In the genomic region with DNA sequence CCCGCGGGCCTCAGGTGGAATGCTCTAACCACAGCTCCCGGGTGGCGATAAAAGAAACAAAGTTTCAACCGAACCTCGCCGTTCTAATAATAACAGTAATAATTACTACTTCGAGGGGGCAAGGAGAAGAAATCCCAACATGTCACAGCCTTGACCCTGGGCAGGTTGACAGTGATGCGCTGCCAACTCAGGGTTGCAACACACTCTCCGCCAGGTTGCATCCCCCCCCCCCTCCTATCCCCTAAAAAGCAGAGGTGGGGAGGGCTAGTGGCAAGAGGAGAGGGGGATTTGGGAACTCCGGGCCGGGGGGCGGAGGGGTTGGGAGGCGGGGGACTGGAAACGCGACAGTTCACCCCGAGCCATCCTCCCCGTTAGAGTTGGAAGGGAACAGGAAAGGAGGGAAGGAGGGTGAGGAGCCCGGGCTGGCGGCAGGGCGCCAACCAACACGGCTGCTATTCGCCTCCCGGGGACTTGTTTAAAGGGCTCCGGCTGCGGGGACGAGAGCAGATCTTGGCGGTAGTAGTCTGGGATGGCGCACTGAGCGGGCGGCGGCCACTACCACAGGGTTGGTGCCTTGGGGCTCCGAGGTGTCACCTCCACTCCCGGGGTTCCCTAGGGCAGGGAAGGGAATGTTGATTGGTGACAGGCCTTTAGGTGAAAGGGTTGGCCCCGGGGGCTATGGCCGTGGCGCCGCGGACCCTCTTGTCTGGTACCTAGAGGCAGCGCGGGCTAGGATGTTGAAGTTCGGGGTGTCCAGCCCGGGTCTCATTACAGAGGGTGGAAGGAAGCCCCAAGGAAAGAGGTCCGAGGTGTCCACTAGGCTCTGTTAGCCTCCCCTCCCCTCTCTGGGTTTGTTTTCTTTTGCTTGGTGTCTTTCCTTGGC, we compare ENCODE assay signal across 7 mouse cellular contexts. TPM values are rescaled to one million over a fixed set of nuclear protein-coding genes. Genes with fewer than 3 reads are reported as not detected.
DNase-seq lines count a peak whose midpoint lies in the region; ATAC-seq and TF ChIP-seq lines count a peak whose summit lies in the region.

No protein-coding gene starts in this region.

- no peaks in the 10 kb centered on the region for H3K9me3 ChIP-seq in limb, embryonic 13.5 days
- no peaks in the 10 kb centered on the region for H3K9me3 ChIP-seq in midbrain, postnatal 0 days (ENCODE audit: low read length)

- H3K4me2 ChIP-seq in limb, embryonic 13.5 days (replicated peaks), result peak overlapping the region; percentile 98
- H3K4me2 ChIP-seq in midbrain, postnatal 0 days (ENCODE audit: low read depth, low read length, poor library complexity, severe bottlenecking), result peak overlapping the region; percentile 97

- H3K4me3 ChIP-seq in kidney, adult 2 months (ENCODE audit: insufficient read depth, low read depth, low read length), result peak overlapping the region; percentile 93
- H3K4me3 ChIP-seq in limb, embryonic 13.5 days, result peak overlapping the region; percentile 82
- peak overlapping the region; percentile 85 for H3K4me3 ChIP-seq in midbrain, postnatal 0 days (ENCODE audit: low read depth, low read length)

- 1% methylated on average over 44 of the region's 44 CpGs for WGBS in kidney, adult 2 months
- WGBS in limb, embryonic 13.5 days, result under 1% methylated on average over 43 of the region's 44 CpGs
- under 1% methylated on average over 43 of the region's 44 CpGs for WGBS in midbrain, postnatal 0 days

- DNase-seq in adrenal gland, adult (ENCODE audit: inconsistent age in 2 of 2, low spot score in 1 of 2), result peak; percentile 70 to 88
- peak; percentile 50 for DNase-seq in embryo, embryonic 10 days (ENCODE audit: low spot score)
- DNase-seq in gastrocnemius, postnatal 4 days (ENCODE audit: low spot score in 2 of 2), result peak; percentile 50 to 69
- peak; percentile 70 for DNase-seq in kidney, adult 2 months
- peak; percentile 48 for DNase-seq in midbrain, postnatal 0 days (ENCODE audit: low spot score)
- peak; percentile 29 to 43 for DNase-seq in spleen, postnatal 36 days (ENCODE audit: low spot score in 2 of 2)

- peak overlapping the region; percentile 89 for H3K9ac ChIP-seq in limb, embryonic 13.5 days
- peak overlapping the region; percentile 67 for H3K9ac ChIP-seq in midbrain, postnatal 0 days (replicated peaks; ENCODE audit: low read length, poor library complexity, severe bottlenecking)

- H3K27me3 ChIP-seq in kidney, adult 2 months (replicated peaks; ENCODE audit: control insufficient read depth, insufficient read depth, low read length), result no peaks in the 10 kb centered on the region
- peaks cover 8% of the 10 kb centered on the region for H3K27me3 ChIP-seq in limb, embryonic 13.5 days
- H3K27me3 ChIP-seq in midbrain, postnatal 0 days (ENCODE audit: insufficient read depth, low read length), result no peaks in the 10 kb centered on the region

- H3K36me3 ChIP-seq in kidney, adult 2 months (ENCODE audit: control insufficient read depth, insufficient read depth, low read length), result no peaks in the 10 kb centered on the region
- H3K36me3 ChIP-seq in limb, embryonic 13.5 days, result no peaks in the 10 kb centered on the region
- H3K36me3 ChIP-seq in midbrain, postnatal 0 days (ENCODE audit: insufficient read depth, low read length), result no peaks in the 10 kb centered on the region

- H3K4me1 ChIP-seq in kidney, adult 2 months (ENCODE audit: control insufficient read depth, insufficient read depth, low read length), result peaks cover 3% of the 10 kb centered on the region; the same call in 1 of the 2 replicates
- H3K4me1 ChIP-seq in limb, embryonic 13.5 days, result peaks cover 29% of the 10 kb centered on the region
- peaks cover 5% of the 10 kb centered on the region; the same call in 1 of the 2 replicates for H3K4me1 ChIP-seq in midbrain, postnatal 0 days (ENCODE audit: insufficient read depth, low read length)

- H3K27ac ChIP-seq in kidney, adult 2 months (ENCODE audit: insufficient read depth, low read depth, low read length), result peak overlapping the region; percentile 97
- peak overlapping the region; percentile 97 for H3K27ac ChIP-seq in limb, embryonic 13.5 days
- peak overlapping the region; percentile 67 for H3K27ac ChIP-seq in midbrain, postnatal 0 days (ENCODE audit: low read depth, low read length)

- TF ChIP-seq POLR2A in kidney, adult 2 months (IDR thresholded peaks at IDR 0.05; ENCODE audit: low read depth, low read length), result no peak

- ATAC-seq in limb, embryonic 13.5 days (ENCODE audit: low FRiP score, low read depth), result no peak
- no peak for ATAC-seq in midbrain, postnatal 0 days (ENCODE audit: low FRiP score)

- TF ChIP-seq CTCF in kidney, adult 2 months (conservative IDR thresholded peaks at IDR 0.05; ENCODE audit: insufficient read depth, insufficient read length, low read depth, low read length), result no peak
- TF ChIP-seq CTCF in midbrain, postnatal 0 days (IDR thresholded peaks at IDR 0.05), result no peak

RNA-seq across cellular contexts. Expression of a gene that starts 0.8 kb away (rescaled TPM):
- total RNA-seq in gastrocnemius, postnatal 4 days (2021), result 10 to 100 TPM; 63.8 to 75.7 TPM
- 34.3 and 45.6 TPM in 2 replicates for polyA plus RNA-seq in kidney, adult 2 months (2012; rRNA removed)
- 91.3 and 93.5 TPM in 2 replicates for polyA plus RNA-seq in limb, embryonic 13.5 days (2015; fragmentation: Nextera tagmentation; extraction: Ambion mirVana)
- 138 and 139 TPM in 2 replicates for total RNA-seq in midbrain, postnatal 0 days (2014; rRNA removed)
- 131 and 146 TPM in 2 replicates for polyA plus RNA-seq in midbrain, postnatal 0 days (2015; fragmentation: Nextera tagmentation; extraction: Ambion mirVana)
